Mouse (Mus musculus): ENCODE results near the gene Scgb1b10.
"Not testable (repeated sequence)": the region's sequence is repeated elsewhere in the genome, so short reads cannot be mapped to it uniquely, and the experiment has no call there.

The Scgb1b10 gene

DNA sequence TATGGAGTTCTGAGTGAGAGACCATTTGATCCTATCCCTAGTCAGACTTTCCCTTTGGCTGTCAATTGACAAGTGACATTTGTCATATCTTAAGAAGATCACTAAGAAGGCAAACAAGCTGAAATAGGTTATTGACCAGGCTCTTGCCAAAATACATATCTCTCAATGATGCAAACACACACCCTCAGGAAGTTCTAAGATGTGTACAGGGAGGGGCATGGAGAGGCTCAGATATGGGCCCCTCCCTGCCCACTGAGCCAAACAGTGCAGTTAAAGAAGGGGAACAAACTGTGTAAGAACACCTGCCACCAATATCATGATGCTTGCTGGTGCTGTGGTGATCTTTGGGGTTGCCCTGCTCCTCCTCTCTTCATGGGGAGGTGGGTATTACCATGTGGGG is at the start of gene Scgb1b10:
TSS of gene Scgb1b10 (plus strand) at position 301 of the 400 bp plus-strand sequence.
- DNase-seq (ENCODE audit: low spot score): not testable (repeated sequence)
